Mouse (Mus musculus) hindbrain, embryonic 15.5 days (tissue): Measurements from ENCODE around the gene Abi3. TPM values are rescaled to one million over a fixed set of nuclear protein-coding genes. Genes with fewer than 3 reads are reported as not detected.

Source experiments
- ATAC-seq: fragments of 200-750 bp; cut with Nextera tagmentation; 2 replicates; pipeline ENCODE4 v1.8.0; 2017; ENCODE audit warnings: low read depth, moderate number of reproducible peaks, moderate TSS enrichment; ENCODE audit not compliant: low FRiP score
- H3K27ac ChIP-seq: fragments of 300-500 bp; sonication (generic); replicated peaks from 2 replicates; pipeline ENCODE4 v1.5.1; 2015; ENCODE audit warnings: mild to moderate bottlenecking, inconsistent platforms
- H3K27me3 ChIP-seq: fragments of 300-500 bp; sonication (generic); 2 replicates; pipeline ENCODE4 v1.6.1; 2015; ENCODE audit warnings: control low read depth, inconsistent platforms
- H3K36me3 ChIP-seq: fragments of 300-500 bp; sonication (generic); 2 replicates; pipeline ENCODE4 v1.6.1; 2015; ENCODE audit warnings: control low read depth, inconsistent platforms
- H3K4me1 ChIP-seq: fragments of 300-500 bp; sonication (generic); replicated peaks from 2 replicates; pipeline ENCODE4 v1.6.1; 2015; ENCODE audit warnings: control low read depth, inconsistent platforms
- H3K4me2 ChIP-seq: fragments of 300-500 bp; sonication (generic); 2 replicates; pipeline ENCODE4 v1.6.1; 2015; ENCODE audit warnings: moderate library complexity, mild to moderate bottlenecking, inconsistent platforms
- H3K4me3 ChIP-seq: fragments of 300-500 bp; sonication (generic); 2 replicates; pipeline ENCODE4 v1.5.1; 2015; ENCODE audit warnings: mild to moderate bottlenecking, inconsistent platforms
- H3K9ac ChIP-seq: fragments of 300-500 bp; sonication (generic); 2 replicates; pipeline ENCODE4 v1.6.1; 2015; ENCODE audit warnings: inconsistent platforms
- H3K9me3 ChIP-seq: fragments of 300-500 bp; sonication (generic); 2 replicates; pipeline ENCODE4 v1.6.1; 2016; ENCODE audit warnings: control low read depth, inconsistent platforms
- WGBS: fragments of 180-500 bp; shearing (Covaris S2); methylation state at CpG from one replicate; pipeline ENCODE4 v1.1.7; 2015; 5-methylcytosine and 5-hydroxymethylcytosine counted together
- polyA plus RNA-seq: library from polyadenylated mRNA; unstranded; fragments of >200 nt; fragmentation: Nextera tagmentation; extraction: Ambion mirVana; gene quantifications from 2 replicates; pipeline ENCODE4 v1.2.1, GENCODE M21; 2015

Gene Abi3
- polyA plus RNA-seq, 1 experiment from 2014 or later = 1.1 TPM

- no peak for ATAC-seq
- H3K36me3 ChIP-seq = no peaks in the 10 kb centered on the region
- peaks cover 17% of the 10 kb centered on the region for H3K4me1 ChIP-seq
- H3K9me3 ChIP-seq = no peaks in the 10 kb centered on the region
- H3K4me3 ChIP-seq = peak overlapping the region; percentile 85
- peak overlapping the region; percentile 89 for H3K27ac ChIP-seq
- peak overlapping the region; percentile 72 for H3K4me2 ChIP-seq
- peak overlapping the region; percentile 47 for H3K9ac ChIP-seq
- H3K27me3 ChIP-seq = no peaks in the 10 kb centered on the region
- 15% methylated on average over 21 of the region's 21 CpGs for WGBS
Measured at GRCm38 (mm10) chr11:95857716-95858527, 15.6 kb upstream of the Abi3 start.

- Histone ChIP-seq H3K4me2 (peak overlapping the region; percentile 72), H3K4me1 (peaks cover 17% of the 10 kb centered on the region), H3K9me3 (no peaks in the 10 kb centered on the region), H3K4me3 (peak overlapping the region; percentile 85), H3K27me3 (no peaks in the 10 kb centered on the region), H3K27ac (no peak overlapping the region), H3K9ac (peak overlapping the region; percentile 47; the same call in 1 of the 2 replicates), H3K36me3 (no peaks in the 10 kb centered on the region)
- 82% methylated on average over 4 of the region's 4 CpGs for WGBS
- no peak for ATAC-seq
Measured at GRCm38 (mm10) chr11:95857306-95857705, 15.0 kb upstream of the Abi3 start.

- Histone ChIP-seq H3K4me2 (no peak overlapping the region), H3K4me1 (peaks cover 10% of the 10 kb centered on the region), H3K9ac (no peak overlapping the region), H3K27ac (no peak overlapping the region), H3K4me3 (no peak overlapping the region), H3K36me3 (no peaks in the 10 kb centered on the region), H3K27me3 (no peaks in the 10 kb centered on the region; the same call in 1 of the 2 replicates), H3K9me3 (no peaks in the 10 kb centered on the region)
- 57% methylated on average over 5 of the region's 5 CpGs for whole genome bisulfite sequencing
- ATAC-seq = no peak
Measured at GRCm38 (mm10) chr11:95853684-95854083, 11.4 kb upstream of the Abi3 start.

- no peaks in the 10 kb centered on the region for H3K9me3 ChIP-seq
- H3K27ac ChIP-seq = no peak overlapping the region
- no peak for ATAC-seq
- no peak overlapping the region for H3K4me3 ChIP-seq
- H3K27me3 ChIP-seq = no peaks in the 10 kb centered on the region; the same call in 1 of the 2 replicates
- H3K9ac ChIP-seq = no peak overlapping the region
- no peaks in the 10 kb centered on the region for H3K4me1 ChIP-seq
- no peak overlapping the region for H3K4me2 ChIP-seq
- no peaks in the 10 kb centered on the region for H3K36me3 ChIP-seq
- 76% methylated on average over 2 of the region's 2 CpGs for WGBS
Measured at GRCm38 (mm10) chr11:95850898-95851297, 8.6 kb upstream of the Abi3 start.

GRCm38 (mm10) chr11:95844935-95845334 lies 2.7 kb upstream of the Abi3 start:
- H3K4me1 ChIP-seq = no peaks in the 10 kb centered on the region
- no peak overlapping the region for H3K27ac ChIP-seq
- 74% methylated on average over 3 of the region's 4 CpGs for WGBS
- H3K9me3 ChIP-seq = no peaks in the 10 kb centered on the region
- no peak for ATAC-seq
- H3K9ac ChIP-seq = no peak overlapping the region
- H3K36me3 ChIP-seq = no peaks in the 10 kb centered on the region
- no peaks in the 10 kb centered on the region; the same call in 1 of the 2 replicates for H3K27me3 ChIP-seq
- H3K4me2 ChIP-seq = no peak overlapping the region
- no peak overlapping the region for H3K4me3 ChIP-seq

GRCm38 (mm10) chr11:95843421-95843950 lies 1.2 kb upstream of the Abi3 start:
- Histone ChIP-seq H3K9ac (no peak overlapping the region), H3K27me3 (0 out of 2 replicates have a peak, but pooled peaks cover under 1% of the 10 kb centered on the region), H3K36me3 (no peaks in the 10 kb centered on the region), H3K4me2 (no peak overlapping the region), H3K4me3 (no peak overlapping the region), H3K9me3 (no peaks in the 10 kb centered on the region), H3K4me1 (no peaks in the 10 kb centered on the region), H3K27ac (no peak overlapping the region)
- no peak for ATAC-seq
- 54% methylated on average over 6 of the region's 6 CpGs for WGBS

- H3K4me1 ChIP-seq = no peaks in the 10 kb centered on the region
- H3K27me3 ChIP-seq = 0 out of 2 replicates have a peak, but pooled peaks cover 2% of the 10 kb centered on the region
- no peak overlapping the region for H3K9ac ChIP-seq
- ATAC-seq = no peak
- H3K4me2 ChIP-seq = no peak overlapping the region
- H3K9me3 ChIP-seq = no peaks in the 10 kb centered on the region
- no peak overlapping the region for H3K27ac ChIP-seq
- H3K4me3 ChIP-seq = no peak overlapping the region
- 83% methylated on average over 5 of the region's 5 CpGs for WGBS
- no peaks in the 10 kb centered on the region for H3K36me3 ChIP-seq
Measured at GRCm38 (mm10) chr11:95842953-95843352, 677 bp upstream of the Abi3 start.

- H3K4me2 ChIP-seq = peak overlapping the region; percentile 23; the same call in 1 of the 2 replicates
- no peak overlapping the region for H3K9ac ChIP-seq
- H3K9me3 ChIP-seq = no peaks in the 10 kb centered on the region
- H3K27me3 ChIP-seq = peaks cover 2% of the 10 kb centered on the region; the same call in 1 of the 2 replicates
- H3K36me3 ChIP-seq = no peaks in the 10 kb centered on the region
- ATAC-seq = no peak
- 61% methylated on average over 10 of the region's 10 CpGs for WGBS
- H3K4me1 ChIP-seq = no peaks in the 10 kb centered on the region
- H3K27ac ChIP-seq = no peak overlapping the region
- no peak overlapping the region for H3K4me3 ChIP-seq
Measured at GRCm38 (mm10) chr11:95841498-95841830, 812 bp downstream of the Abi3 start.

- Histone ChIP-seq H3K4me3 (no peak overlapping the region), H3K36me3 (no peaks in the 10 kb centered on the region), H3K27ac (no peak overlapping the region), H3K4me2 (no peak overlapping the region), H3K9me3 (no peaks in the 10 kb centered on the region), H3K27me3 (peaks cover 6% of the 10 kb centered on the region), H3K9ac (no peak overlapping the region), H3K4me1 (no peaks in the 10 kb centered on the region)
- ATAC-seq = no peak
- WGBS = 78% methylated on average over 5 of the region's 5 CpGs
Measured at GRCm38 (mm10) chr11:95840694-95841497, 1.4 kb downstream of the Abi3 start.

GRCm38 (mm10) chr11:95838999-95839868 lies 3.0 kb downstream of the Abi3 start:
- no peak for ATAC-seq
- Histone ChIP-seq H3K27ac (no peak overlapping the region), H3K27me3 (peaks cover 23% of the 10 kb centered on the region), H3K4me3 (no peak overlapping the region), H3K36me3 (no peaks in the 10 kb centered on the region), H3K9me3 (no peaks in the 10 kb centered on the region), H3K4me1 (peaks cover 3% of the 10 kb centered on the region), H3K4me2 (no peak overlapping the region), H3K9ac (no peak overlapping the region)
- WGBS = 73% methylated on average over 8 of the region's 8 CpGs

GRCm38 (mm10) chr11:95838598-95838997 lies 3.7 kb downstream of the Abi3 start:
- peaks cover 8% of the 10 kb centered on the region for H3K4me1 ChIP-seq
- no peak overlapping the region for H3K9ac ChIP-seq
- H3K27me3 ChIP-seq = peaks cover 29% of the 10 kb centered on the region
- H3K4me3 ChIP-seq = no peak overlapping the region
- no peaks in the 10 kb centered on the region for H3K36me3 ChIP-seq
- 77% methylated on average over 4 of the region's 4 CpGs for WGBS
- no peak for ATAC-seq
- H3K4me2 ChIP-seq = no peak overlapping the region
- H3K27ac ChIP-seq = no peak overlapping the region
- no peaks in the 10 kb centered on the region for H3K9me3 ChIP-seq
